Mouse (Mus musculus) testis, adult 2 months (tissue): ENCODE data around the gene Ifih1. TPM values are rescaled to one million over a fixed set of nuclear protein-coding genes. Genes with fewer than 3 reads are reported as not detected.

Source experiments
- H3K27ac ChIP-seq: fragments of 200-500 bp; 2 replicates; pipeline ENCODE4 v1.5.1; 2012; ENCODE audit warnings: low read depth, low read length; ENCODE audit not compliant: control insufficient read depth, insufficient read depth
- H3K27me3 ChIP-seq: fragments of 200-500 bp; 2 replicates; pipeline ENCODE4 v1.6.1; 2012; ENCODE audit warnings: mild to moderate bottlenecking, low read length, moderate library complexity; ENCODE audit not compliant: control insufficient read depth, insufficient read depth
- H3K36me3 ChIP-seq: fragments of 200-500 bp; 2 replicates; pipeline ENCODE4 v1.6.1; 2012; ENCODE audit warnings: mild to moderate bottlenecking, low read length; ENCODE audit not compliant: control insufficient read depth, insufficient read depth
- H3K4me1 ChIP-seq: fragments of 200-500 bp; 2 replicates; pipeline ENCODE4 v1.6.1; 2012; ENCODE audit warnings: low read length; ENCODE audit not compliant: control insufficient read depth, insufficient read depth
- H3K4me3 ChIP-seq: fragments of 200-500 bp; 2 replicates; pipeline ENCODE4 v1.5.1; 2012; ENCODE audit warnings: low read depth, mild to moderate bottlenecking, low read length, moderate library complexity, mixed read lengths; ENCODE audit not compliant: control insufficient read depth
- CTCF ChIP-seq: fragments of 200-500 bp; IDR thresholded peaks from 2 replicates; pipeline ENCODE4 v1.5.1; 2012; ENCODE audit warnings: low read depth, mild to moderate bottlenecking, inconsistent platforms, low read length, moderate library complexity; ENCODE audit not compliant: control insufficient read depth, insufficient read depth, insufficient replicate concordance
- POLR2A ChIP-seq: fragments of 200-500 bp; IDR thresholded peaks from 2 replicates; pipeline ENCODE4 v1.6.1; 2012; ENCODE audit warnings: low read depth, mild to moderate bottlenecking, inconsistent platforms, low read length, moderate library complexity; ENCODE audit not compliant: control insufficient read depth
- polyA plus RNA-seq: library from polyadenylated mRNA; depleted of rRNA; stranded (reverse); fragments of >200 nt; gene quantifications from 2 replicates; pipeline ENCODE4 v1.2.3, GENCODE M21; 2012

Gene Ifih1
- polyA plus RNA-seq, 1 experiment = 0.26 TPM

DNA sequence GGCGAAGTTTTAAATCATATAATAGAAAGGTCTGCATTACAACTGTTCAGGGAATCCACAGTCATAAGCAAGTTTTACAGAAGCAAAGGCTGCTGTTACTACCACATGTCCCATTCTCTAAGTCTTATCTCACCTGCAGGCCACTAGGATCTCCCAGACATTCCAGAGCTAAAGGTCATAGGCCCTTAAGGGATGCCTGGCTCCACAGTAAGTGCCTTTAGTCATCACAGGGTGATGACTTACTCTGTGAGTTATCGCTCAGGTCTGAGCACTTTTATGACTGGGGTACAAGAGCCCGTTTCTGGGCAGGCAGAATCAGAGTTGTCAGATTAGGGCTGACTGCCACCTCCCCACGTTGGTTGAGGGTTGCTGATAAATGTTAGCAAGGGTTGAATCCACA, 5.8 kb upstream of the Ifih1 start:
- no peak for TF ChIP-seq CTCF
- TF ChIP-seq POLR2A = no peak
- Histone ChIP-seq H3K27me3 (no peaks in the 10 kb centered on the region), H3K4me1 (no peaks in the 10 kb centered on the region), H3K36me3 (no peaks in the 10 kb centered on the region), H3K4me3 (peak overlapping the region; percentile 62), H3K27ac (no peak overlapping the region)

DNA sequence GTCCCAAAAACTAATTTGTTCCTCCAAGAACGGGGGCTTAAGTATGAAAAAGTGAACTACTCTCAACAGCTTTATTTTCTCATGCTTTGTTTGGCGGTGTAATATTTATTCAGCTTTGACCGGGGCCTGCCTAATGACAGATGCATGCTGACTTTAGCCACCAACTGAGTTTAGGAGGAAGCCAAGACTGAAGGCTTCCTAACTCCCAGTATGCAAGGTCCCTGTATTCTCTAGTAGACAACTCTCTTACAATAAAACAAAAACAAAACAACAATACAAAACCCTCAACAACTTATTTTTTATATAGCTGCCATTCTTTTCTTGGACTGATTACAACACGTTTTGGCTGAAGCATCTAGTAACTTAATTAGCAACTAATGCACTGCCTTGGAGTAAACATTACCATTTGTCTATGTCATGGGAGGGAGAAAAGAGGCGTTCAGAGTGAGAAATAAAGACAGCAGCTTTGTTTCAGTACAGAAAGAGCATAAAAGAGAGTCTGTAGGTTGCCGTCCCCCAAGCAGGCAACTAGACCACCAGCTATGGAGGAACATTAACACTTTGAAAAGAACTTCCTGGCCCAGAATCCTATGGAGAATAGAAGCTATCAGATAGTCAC, 725 bp upstream of the Ifih1 start:
- TF ChIP-seq POLR2A = no peak
- TF ChIP-seq CTCF = no peak

DNA sequence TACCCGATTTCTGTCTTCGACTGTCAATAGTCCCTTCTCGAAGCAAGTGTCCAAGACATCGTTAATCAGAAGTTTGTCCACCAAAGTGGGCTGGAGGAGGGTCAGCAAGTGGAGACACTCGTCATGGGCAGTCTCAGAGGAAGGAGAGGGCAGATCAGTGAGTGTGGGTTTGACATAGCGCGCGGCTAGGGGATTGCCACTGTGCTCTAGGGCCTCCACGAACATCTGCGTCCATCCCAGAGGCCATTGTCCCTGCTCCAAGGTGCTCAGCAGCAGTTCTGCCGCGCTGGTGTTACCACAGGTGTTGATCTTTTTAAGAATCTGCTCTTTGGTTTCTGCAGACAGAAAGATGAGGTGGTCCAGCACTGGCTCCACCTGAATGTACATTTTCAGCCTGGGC, 580 bp downstream of the Ifih1 start:
- TF ChIP-seq CTCF (no peak), POLR2A (no peak)
- Histone ChIP-seq H3K4me3 (peak overlapping the region; percentile 91), H3K4me1 (peaks cover 3% of the 10 kb centered on the region; the same call in 1 of the 2 replicates), H3K27me3 (no peaks in the 10 kb centered on the region), H3K27ac (no peak overlapping the region), H3K36me3 (no peaks in the 10 kb centered on the region)

More for the DNA sequence above, 725 bp upstream of the Ifih1 start:
- no peak overlapping the region for H3K4me3 ChIP-seq
- peaks cover 3% of the 10 kb centered on the region; the same call in 1 of the 2 replicates for H3K4me1 ChIP-seq
- no peak overlapping the region for H3K27ac ChIP-seq
- no peaks in the 10 kb centered on the region for H3K27me3 ChIP-seq
- no peaks in the 10 kb centered on the region for H3K36me3 ChIP-seq

DNA sequence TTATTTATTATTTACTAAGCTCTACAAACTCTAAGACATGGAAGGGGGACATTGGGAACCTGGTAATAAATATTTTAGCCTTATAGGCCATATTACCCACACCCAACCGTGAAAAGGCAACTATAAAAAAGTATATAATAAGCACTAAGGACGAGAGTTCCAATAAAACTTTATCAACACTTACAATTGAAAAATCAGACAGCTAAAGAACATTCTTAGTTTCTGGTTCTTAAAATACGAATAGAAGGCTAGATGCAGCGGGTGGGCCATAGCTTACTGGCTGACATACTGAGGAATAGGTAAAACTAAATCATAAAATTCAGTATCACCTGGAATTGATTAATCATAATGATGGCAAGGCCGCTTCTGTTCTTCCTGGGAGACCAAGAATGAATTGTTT, 1.2 kb downstream of the Ifih1 start:
- no peak overlapping the region for H3K27ac ChIP-seq
- TF ChIP-seq POLR2A (no peak), CTCF (no peak)
- peaks cover 3% of the 10 kb centered on the region; the same call in 1 of the 2 replicates for H3K4me1 ChIP-seq
- no peak overlapping the region for H3K4me3 ChIP-seq
- no peaks in the 10 kb centered on the region for H3K27me3 ChIP-seq
- H3K36me3 ChIP-seq = no peaks in the 10 kb centered on the region

DNA sequence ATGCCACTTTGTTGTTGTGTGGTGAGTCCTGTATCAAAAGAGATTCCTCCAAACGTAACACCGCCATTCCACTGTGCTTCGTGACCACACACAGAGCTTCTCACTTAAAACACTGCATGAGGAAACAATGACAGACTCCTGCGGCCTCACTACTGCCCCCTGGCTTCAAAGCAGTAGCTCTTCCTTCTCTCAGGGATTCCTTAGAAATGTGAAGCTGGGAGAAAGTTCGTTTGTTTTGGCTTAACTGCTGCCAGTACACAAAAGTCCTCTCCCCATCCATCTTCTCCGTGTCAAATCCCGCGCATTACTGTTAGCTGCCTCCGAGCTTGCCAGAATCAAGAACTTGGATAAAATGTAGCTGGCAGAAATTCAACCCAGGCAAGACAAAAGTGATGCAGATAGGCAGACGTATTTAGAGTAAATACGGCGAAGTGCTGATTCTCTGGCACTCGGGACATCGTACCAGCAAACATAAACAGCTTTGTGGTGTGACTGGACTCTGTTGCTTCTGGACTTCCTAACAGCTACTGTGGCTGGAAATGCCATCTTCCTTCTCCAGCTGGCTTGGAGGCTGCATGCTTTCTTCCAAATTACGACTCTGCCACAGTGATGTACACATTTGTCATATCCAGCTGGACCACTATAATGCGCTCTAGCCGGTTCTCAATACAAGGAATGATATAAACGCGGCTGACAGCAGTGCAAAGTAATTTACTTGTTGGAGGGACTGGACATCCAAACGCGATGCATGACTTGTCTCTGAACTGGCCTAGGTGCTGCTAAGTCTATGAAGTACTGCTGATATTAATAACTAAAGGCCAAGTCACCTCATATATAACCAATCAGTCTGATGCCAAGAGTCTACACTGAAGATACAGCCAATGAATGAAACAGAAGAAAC, 2.4 kb downstream of the Ifih1 start:
- H3K4me3 ChIP-seq = no peak overlapping the region; the same call in none of the 2 replicates
- H3K36me3 ChIP-seq = no peaks in the 10 kb centered on the region
- no peak for TF ChIP-seq CTCF
- no peak for TF ChIP-seq POLR2A
- H3K4me1 ChIP-seq = peaks cover 3% of the 10 kb centered on the region; the same call in 1 of the 2 replicates
- H3K27me3 ChIP-seq = no peaks in the 10 kb centered on the region
- H3K27ac ChIP-seq = no peak overlapping the region

DNA sequence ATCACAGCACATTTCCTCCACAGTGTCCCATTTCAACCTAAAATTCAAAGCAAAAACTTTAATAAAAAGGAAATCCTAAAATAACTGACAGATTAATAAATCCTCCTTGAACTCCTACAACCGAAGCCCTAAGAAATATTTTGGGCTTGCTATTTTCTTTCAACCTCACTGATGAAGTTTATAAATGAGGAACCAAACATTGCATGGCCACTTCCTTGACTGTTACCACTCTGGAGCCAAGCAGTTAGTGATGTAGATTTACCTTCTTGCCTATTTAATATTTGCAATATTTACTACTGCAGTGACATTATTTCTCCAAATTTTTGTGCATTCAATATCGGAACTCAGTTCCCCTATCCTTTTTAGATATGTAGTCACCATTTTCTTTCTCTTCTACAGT, 6.2 kb downstream of the Ifih1 start:
- Histone ChIP-seq H3K4me1 (peaks cover 3% of the 10 kb centered on the region; the same call in 1 of the 2 replicates), H3K27me3 (no peaks in the 10 kb centered on the region), H3K4me3 (no peak overlapping the region), H3K36me3 (no peaks in the 10 kb centered on the region), H3K27ac (no peak overlapping the region)
- TF ChIP-seq CTCF = no peak
- no peak for TF ChIP-seq POLR2A

DNA sequence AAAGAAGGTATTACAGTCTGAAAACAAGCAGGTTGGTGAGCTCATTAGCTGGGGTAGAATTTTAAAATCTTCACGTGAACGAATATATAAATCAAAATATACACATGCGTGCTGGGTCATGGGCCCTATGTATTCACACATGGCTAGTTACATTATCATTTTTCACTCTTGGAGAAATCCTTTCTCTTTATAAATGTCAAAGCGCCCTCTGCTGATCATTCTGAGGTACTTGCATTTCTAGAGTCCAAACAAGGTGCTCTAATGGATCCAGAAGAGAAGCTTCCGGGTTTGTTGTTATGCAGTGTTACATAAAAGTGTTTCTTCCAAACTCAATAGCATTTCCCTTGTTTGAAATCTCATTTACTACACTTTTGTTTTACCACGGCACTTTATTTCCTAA, 15.6 kb downstream of the Ifih1 start:
- Histone ChIP-seq H3K27ac (no peak overlapping the region), H3K4me1 (no peaks in the 10 kb centered on the region), H3K27me3 (no peaks in the 10 kb centered on the region), H3K4me3 (no peak overlapping the region), H3K36me3 (no peaks in the 10 kb centered on the region)
- no peak for TF ChIP-seq POLR2A
- TF ChIP-seq CTCF = no peak

DNA sequence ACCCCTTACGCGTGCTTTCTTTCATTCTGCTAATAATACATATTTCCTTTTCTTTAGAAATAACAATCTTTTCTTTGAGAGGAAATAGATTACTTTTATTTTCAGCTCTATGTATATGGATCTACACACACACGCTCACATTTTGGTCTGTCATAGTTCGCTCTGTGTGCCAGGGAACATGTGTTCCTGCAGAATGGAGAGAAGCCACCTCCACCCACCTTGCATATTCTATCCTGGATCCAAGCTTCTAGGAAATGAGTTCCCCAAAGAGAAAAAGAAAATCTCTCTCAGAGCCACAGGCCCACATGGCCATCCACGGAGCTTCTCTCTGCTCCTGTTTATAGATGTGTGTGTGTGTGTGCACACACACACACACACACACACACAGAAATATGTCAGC, 17.7 kb downstream of the Ifih1 start:
- Histone ChIP-seq H3K27me3 (no peaks in the 10 kb centered on the region), H3K4me3 (no peak overlapping the region), H3K4me1 (no peaks in the 10 kb centered on the region), H3K27ac (no peak overlapping the region), H3K36me3 (no peaks in the 10 kb centered on the region)
- TF ChIP-seq POLR2A (no peak), CTCF (no peak)
